Mouse (Mus musculus): ENCODE measurements around the gene Taf1. TPM values are rescaled to one million over a fixed set of nuclear protein-coding genes. Genes with fewer than 3 reads are reported as not detected.
A peak's percentile ranks its signal among the peaks of the same experiment; 100 is the strongest.

Gene Taf1
- total RNA-seq, 2 experiments from 2014 or later: 8.3 to 11.0 TPM

DNA sequence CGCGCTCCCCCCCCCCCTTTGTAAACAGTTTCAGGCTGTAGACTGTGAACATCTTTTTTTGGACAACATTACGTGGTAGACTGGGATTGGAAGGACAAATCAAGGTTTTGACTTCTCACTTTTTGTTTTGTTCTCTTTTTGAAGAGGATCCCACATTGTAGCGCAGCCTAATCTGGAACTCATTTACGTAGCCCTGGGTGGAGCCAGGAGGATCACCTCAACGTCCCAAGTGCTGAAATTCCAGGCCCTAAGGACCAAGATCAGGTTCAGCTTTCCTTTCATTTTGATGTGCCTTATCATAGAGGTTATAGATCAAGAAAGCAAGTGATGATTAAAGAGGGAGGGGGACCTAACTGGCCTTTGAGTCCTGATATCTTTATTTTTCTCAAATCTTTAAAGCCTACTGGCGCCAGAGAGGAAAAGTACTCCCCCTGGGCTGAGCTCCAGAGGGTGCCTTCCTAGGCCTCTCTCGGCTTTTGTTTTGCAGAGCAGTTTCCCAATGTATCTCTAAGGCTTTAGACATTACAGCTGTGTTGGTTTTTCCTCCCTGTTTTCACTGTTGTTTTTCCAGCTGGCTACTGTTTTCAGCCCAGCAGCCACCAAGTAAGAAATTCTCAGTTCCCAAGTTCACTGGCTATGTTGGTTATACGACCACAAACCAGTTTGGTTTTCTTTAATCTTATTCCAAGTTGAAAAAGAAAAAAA, 104.4 kb downstream of the Taf1 start:
- DNase-seq: no peak
- no peak for TF ChIP-seq CTCF (IDR thresholded peaks at IDR 0.05)
- Histone ChIP-seq H3K4me3 (0 out of 2 replicates have a peak overlapping the region, but pooled peaks have one; percentile 7), H3K27ac (peak overlapping the region; percentile 46)
- intact Hi-C loops (cut with DNase I): no loop called here

DNA sequence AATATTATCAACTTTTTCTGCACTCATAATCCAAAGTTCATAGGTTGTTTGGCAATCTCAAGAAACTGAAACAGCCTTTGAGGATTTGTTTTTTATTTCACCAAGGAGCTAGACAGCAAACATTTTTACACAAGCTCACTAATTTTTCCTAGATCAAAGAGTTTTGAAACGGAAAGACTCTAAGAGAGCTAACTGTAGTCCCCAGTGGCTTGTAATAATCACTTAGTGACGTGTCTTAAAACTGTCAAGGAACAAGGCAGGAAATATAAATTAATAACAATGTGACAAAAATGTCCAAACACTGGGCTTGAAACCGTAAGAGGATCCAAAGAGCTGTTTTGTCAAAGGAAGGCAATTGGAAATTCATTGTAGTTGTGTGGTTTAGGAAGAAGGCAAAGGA, 106.3 kb downstream of the Taf1 start:
- intact Hi-C loops (cut with DNase I): no loop called here
- Histone ChIP-seq H3K4me3 (peak overlapping the region; percentile 79), H3K27ac (peak overlapping the region; percentile 97)
- no peak for TF ChIP-seq CTCF (IDR thresholded peaks at IDR 0.05)
- DNase-seq: no peak

DNA sequence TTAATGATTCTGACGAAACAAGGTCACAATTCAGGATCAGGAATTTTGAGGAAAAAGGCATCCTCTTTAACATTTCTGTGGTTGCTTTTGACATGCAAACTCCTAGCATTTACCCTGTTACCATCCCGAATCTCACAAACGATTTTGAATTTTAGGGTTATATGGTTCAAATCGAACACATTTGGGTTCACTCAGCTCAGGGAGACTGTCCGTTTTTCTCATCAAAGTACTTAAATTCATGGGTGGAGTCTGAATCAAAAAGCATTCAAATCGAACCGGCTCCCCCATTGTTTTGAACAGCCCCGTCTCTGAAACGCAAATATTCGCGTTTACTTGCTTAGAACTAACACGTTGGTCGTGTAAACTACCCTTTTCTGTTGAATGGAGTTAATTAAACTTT, 106.8 kb downstream of the Taf1 start:
- Histone ChIP-seq H3K4me3 (peak overlapping the region; percentile 79), H3K27ac (peak overlapping the region; percentile 97)
- intact Hi-C loops (cut with DNase I): no loop called here
- no peak for TF ChIP-seq CTCF (IDR thresholded peaks at IDR 0.05)
- DNase-seq: no peak

DNA sequence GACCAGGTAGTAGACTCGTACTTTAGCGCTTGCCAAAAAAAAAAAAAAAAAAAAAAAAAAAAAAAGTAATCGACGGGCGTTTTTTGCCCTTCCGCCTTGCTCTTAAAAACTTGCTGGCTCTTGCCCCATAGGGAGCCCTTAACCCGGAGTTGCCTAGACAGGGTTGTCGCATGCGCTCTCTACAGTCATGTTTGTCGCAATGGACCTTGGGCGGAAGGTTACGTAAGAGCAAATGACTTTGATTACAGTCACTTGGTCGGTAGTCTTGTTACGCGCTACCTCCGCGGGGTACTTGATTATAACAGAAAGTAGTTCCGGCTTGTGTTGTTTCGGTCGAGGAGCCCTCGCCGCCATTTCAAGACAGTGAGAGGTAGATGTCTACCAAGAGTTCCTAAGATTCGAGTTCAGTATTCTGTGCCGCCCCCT, 107.2 kb downstream of the Taf1 start, which contains the start of gene Ogt:
Ogt (plus strand) TSS at position 320 of the 426 bp plus-strand sequence.
- TF ChIP-seq CTCF (IDR thresholded peaks at IDR 0.05): no peak
- H3K4me3 ChIP-seq: peak within 1 kb of the TSS; percentile 79
- DNase-seq: peak; percentile 89
- intact Hi-C loops (cut with DNase I): no loop called here
- peak within 1 kb of the TSS; percentile 97 for H3K27ac ChIP-seq

DNA sequence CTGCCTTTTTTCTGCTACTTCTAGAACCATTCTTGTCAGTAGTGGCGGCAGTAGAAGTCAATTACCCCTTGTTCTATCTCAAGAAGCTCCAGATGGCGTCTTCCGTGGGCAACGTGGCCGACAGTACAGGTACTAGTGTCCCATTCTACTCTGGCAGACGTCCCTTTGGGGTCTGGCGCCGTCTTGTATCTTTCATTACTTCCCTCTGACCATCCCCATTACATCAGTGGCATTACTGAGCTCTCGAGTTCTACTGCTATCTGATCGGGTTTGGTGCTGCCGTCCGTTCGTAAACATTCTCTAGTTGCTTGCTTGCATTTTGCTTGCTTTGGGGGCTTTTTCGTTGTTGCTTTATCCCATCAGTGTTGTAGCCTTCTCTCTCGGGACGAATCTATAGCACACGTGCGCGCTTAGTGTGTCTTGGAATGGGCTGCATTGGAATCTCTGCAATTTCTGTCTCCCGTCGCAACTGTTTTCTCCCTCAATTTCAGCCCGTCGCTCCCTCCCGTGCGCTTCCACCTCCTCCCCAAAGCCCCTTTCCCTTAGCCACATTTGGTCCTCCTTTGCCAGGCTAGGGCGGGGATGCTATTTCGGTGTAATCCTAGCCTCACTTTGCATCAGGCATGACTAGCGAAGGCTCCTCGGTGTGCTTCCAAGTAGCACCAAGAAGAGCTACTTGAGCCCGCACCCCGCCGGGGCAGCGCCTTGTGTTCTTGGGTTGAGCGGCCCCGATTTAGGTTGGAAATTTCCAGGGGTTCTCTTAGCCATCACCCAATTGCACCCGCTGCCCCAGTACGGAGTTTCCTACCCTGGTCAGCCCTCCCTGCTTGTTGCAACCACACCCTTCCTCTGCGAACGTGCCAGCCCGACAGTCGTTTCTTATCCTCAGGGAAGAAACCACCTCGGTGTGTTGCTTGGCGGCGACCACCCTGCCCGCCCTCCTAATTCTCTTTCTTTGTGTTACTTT, 107.9 kb downstream of the Taf1 start:
- peak overlapping the region; percentile 97 for H3K27ac ChIP-seq
- no peak for TF ChIP-seq CTCF (IDR thresholded peaks at IDR 0.05)
- intact Hi-C loops (cut with DNase I): no loop called here
- DNase-seq: peak; percentile 69
- H3K4me3 ChIP-seq: peak overlapping the region; percentile 79

DNA sequence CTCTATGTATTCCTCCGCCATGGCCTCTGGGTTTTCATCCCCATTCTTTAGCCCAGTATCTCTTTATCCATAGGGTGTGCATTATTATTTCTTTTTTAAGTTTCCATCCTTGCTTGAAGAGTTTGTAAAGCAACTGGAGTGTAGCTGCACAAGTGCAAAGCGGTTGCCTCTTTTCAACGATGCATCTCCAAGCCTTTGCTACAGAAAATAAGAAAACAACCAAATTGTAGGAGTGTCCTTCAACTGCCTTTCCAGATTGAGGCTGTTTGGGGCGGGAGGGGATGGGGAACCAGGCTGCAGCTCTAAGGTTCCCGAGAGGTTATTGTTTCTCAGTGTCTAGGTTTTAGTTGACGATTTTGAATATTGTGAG, 108.6 kb downstream of the Taf1 start:
- Histone ChIP-seq H3K27ac (peak overlapping the region; percentile 97), H3K4me3 (peak overlapping the region; percentile 79)
- no peak for TF ChIP-seq CTCF (IDR thresholded peaks at IDR 0.05)
- intact Hi-C loops (cut with DNase I): no loop called here
- DNase-seq: no peak

DNA sequence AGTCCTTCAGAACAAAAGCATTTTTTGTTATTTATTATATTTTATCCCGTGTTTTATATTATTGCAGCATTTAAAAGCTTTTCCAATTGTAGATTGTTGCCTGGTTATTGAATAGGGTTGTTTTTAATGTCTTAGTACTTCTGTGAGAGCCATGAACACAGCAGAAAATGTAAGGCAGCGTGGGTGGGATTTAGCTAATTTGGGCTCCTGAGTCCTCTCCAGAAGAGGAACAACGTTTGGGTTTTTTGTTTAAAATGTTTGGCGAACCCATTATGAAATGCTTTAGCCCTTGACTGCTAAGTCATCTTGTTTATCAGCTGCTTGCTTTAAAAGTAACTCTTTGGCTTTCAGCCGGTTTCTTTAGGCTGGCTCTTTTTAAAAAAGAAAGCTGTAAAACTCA, 109.6 kb downstream of the Taf1 start:
- intact Hi-C loops (cut with DNase I): no loop called here

DNA sequence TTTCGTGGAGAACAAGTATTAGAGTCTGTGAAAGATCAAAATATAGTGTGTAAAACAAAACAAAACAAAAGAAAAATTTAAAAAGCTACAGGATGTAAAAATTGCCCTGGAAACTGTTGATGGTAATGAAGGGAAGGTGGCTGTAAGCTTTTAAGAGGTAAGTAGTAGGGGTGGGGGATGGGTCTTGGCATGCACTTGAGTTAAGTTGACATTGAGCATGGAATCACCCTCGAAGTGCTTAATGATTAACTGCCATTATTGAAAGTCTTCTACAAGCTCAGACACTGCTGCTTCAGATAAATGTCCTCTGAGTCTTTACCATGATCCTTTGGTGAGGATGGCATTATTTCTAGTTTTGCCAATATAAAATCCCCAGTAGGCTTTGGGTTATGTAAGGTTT, 112.8 kb downstream of the Taf1 start:
- TF ChIP-seq CTCF (IDR thresholded peaks at IDR 0.05): no peak
- Histone ChIP-seq H3K27ac (no peak overlapping the region), H3K4me3 (peak overlapping the region; percentile 5; the same call in 1 of the 2 replicates)
- DNase-seq: no peak
- intact Hi-C loops (cut with DNase I): no loop called here

More for the DNA sequence above, 109.6 kb downstream of the Taf1 start:
- DNase-seq: no peak
- TF ChIP-seq CTCF (IDR thresholded peaks at IDR 0.05): no peak
- peak overlapping the region; percentile 79 for H3K4me3 ChIP-seq
- peak overlapping the region; percentile 97 for H3K27ac ChIP-seq

DNA sequence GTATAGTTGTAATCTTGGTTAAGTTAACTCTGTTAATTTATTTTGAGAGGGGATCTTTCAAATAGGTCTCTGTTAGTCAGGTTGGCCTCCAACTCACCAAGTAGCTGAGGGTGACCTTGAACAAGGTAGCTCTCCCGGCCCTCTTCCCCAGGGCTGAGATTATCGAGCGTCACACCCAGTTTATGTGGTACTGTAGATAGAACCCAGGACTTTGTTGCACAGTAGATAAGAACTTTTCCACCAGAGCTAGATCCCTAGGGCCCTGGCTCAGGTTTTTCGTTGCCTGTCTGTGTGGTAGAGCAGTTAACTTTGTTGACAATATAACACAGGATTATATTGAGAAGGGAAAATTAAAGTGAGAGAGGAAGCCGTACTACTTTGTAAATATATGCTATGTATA, 114.1 kb downstream of the Taf1 start:
- no peak for DNase-seq
- intact Hi-C loops (cut with DNase I): no loop called here

More for the DNA sequence above, 114.1 kb downstream of the Taf1 start:
- TF ChIP-seq CTCF (IDR thresholded peaks at IDR 0.05): no peak
- no peak overlapping the region for H3K4me3 ChIP-seq
- no peak overlapping the region for H3K27ac ChIP-seq

Other genes starting within 250 kb of the Taf1 start
- under 1 TPM; 0.06 to 0.18 TPM for gene Nlgn3, start 233.6 kb upstream of the Taf1 start, total RNA-seq (2021)
- under 1 TPM; 0.14 to 0.20 TPM for gene Gjb1, start 156.4 kb upstream of the Taf1 start, total RNA-seq (2021)
- 10 to 100 TPM in 1 of 2 experiments, 1 to 10 TPM in 1; 9.1 to 10.7 TPM for gene Zmym3, start 111.9 kb upstream of the Taf1 start, total RNA-seq (2021)
- 10 to 100 TPM; 40.0 to 42.7 TPM for gene Nono, start 103.4 kb upstream of the Taf1 start, total RNA-seq (2021)
- 100 to 1,000 TPM; 121 to 175 TPM for gene Itgb1bp2, start 83.6 kb upstream of the Taf1 start, total RNA-seq (2021)
- 10 to 100 TPM; 67.2 to 86.4 TPM for gene Ogt, start 107.3 kb downstream of the Taf1 start, total RNA-seq (2021)
- not detected for gene Cxcr3, start 201.5 kb downstream of the Taf1 start, total RNA-seq (2021)

Measured in gastrocnemius, adult 2 months (tissue).